Mouse (Mus musculus) heart, embryonic 12.5 days (tissue): ENCODE measurements around the gene Kcnj12. TPM values are rescaled to one million over a fixed set of nuclear protein-coding genes. Genes with fewer than 3 reads are reported as not detected.

Experiments
- ATAC-seq: fragments of 200-750 bp; cut with Nextera tagmentation; 2 replicates; pipeline ENCODE4 v1.8.0; 2017; ENCODE audit warnings: moderate TSS enrichment, moderate library complexity; ENCODE audit not compliant: insufficient number of reproducible peaks, low FRiP score
- H3K27ac ChIP-seq: fragments of 300-500 bp; sonication (generic); 2 replicates; pipeline ENCODE4 v1.5.1; 2016; ENCODE audit warnings: mild to moderate bottlenecking, moderate library complexity; ENCODE audit not compliant: poor library complexity, severe bottlenecking
- H3K27me3 ChIP-seq: fragments of 300-500 bp; sonication (generic); replicated peaks from 2 replicates; pipeline ENCODE4 v1.6.1; 2016; ENCODE audit warnings: mild to moderate bottlenecking, moderate library complexity
- H3K36me3 ChIP-seq: fragments of 300-500 bp; sonication (generic); 2 replicates; pipeline ENCODE4 v1.6.1; 2016; ENCODE audit warnings: mild to moderate bottlenecking, moderate library complexity
- H3K4me1 ChIP-seq: fragments of 300-500 bp; sonication (generic); replicated peaks from 2 replicates; pipeline ENCODE4 v1.6.1; 2016; ENCODE audit warnings: mild to moderate bottlenecking
- H3K4me2 ChIP-seq: fragments of 300-500 bp; sonication (generic); 2 replicates; pipeline ENCODE4 v1.6.1; 2016; ENCODE audit warnings: mild to moderate bottlenecking, moderate library complexity
- H3K4me3 ChIP-seq: fragments of 300-500 bp; sonication (generic); 2 replicates; pipeline ENCODE4 v1.5.1; 2016; ENCODE audit warnings: mild to moderate bottlenecking
- H3K9ac ChIP-seq: fragments of 300-500 bp; sonication (generic); 2 replicates; pipeline ENCODE4 v1.6.1; 2016; ENCODE audit warnings: mild to moderate bottlenecking, moderate library complexity
- H3K9me3 ChIP-seq: fragments of 300-500 bp; sonication (generic); replicated peaks from 2 replicates; pipeline ENCODE4 v1.6.1; 2016; ENCODE audit warnings: mild to moderate bottlenecking, moderate library complexity
- WGBS: fragments of 180-500 bp; shearing (Covaris S2); methylation state at CpG from one replicate; pipeline ENCODE4 v1.1.7; 2016; 5-methylcytosine and 5-hydroxymethylcytosine counted together
- polyA plus RNA-seq: library from polyadenylated mRNA; unstranded; fragments of >200 nt; fragmentation: Nextera tagmentation; extraction: Ambion mirVana; gene quantifications from 2 replicates; pipeline ENCODE4 v1.2.1, GENCODE M21; 2016

The Kcnj12 gene
- polyA plus RNA-seq, 1 experiment from 2014 or later = 3.8 TPM

- no peak overlapping the region for H3K9ac ChIP-seq
- H3K4me1 ChIP-seq = peaks cover 24% of the 10 kb centered on the region
- H3K36me3 ChIP-seq = no peaks in the 10 kb centered on the region
- no peak overlapping the region for H3K4me3 ChIP-seq
- 0 out of 2 replicates have a peak, but pooled peaks cover 3% of the 10 kb centered on the region for H3K27me3 ChIP-seq
- H3K4me2 ChIP-seq = no peak overlapping the region
- ATAC-seq = no peak
- no peaks in the 10 kb centered on the region for H3K9me3 ChIP-seq
- 70% methylated on average over 4 of the region's 4 CpGs for WGBS
- H3K27ac ChIP-seq = peak overlapping the region; percentile 30; the same call in 1 of the 2 replicates
Observed at GRCm38 (mm10) chr11:61060634-61061033, 38.3 kb downstream of the Kcnj12 start.

GRCm38 (mm10) chr11:61062548-61063461 is 40.4 kb downstream of the Kcnj12 start:
- H3K4me3 ChIP-seq = no peak overlapping the region
- WGBS = 80% methylated on average over 18 of the region's 18 CpGs
- H3K36me3 ChIP-seq = no peaks in the 10 kb centered on the region
- H3K9me3 ChIP-seq = no peaks in the 10 kb centered on the region
- H3K27ac ChIP-seq = no peak overlapping the region
- ATAC-seq = no peak
- no peak overlapping the region for H3K9ac ChIP-seq
- H3K4me1 ChIP-seq = peaks cover 24% of the 10 kb centered on the region
- no peak overlapping the region for H3K4me2 ChIP-seq
- H3K27me3 ChIP-seq = 0 out of 2 replicates have a peak, but pooled peaks cover 4% of the 10 kb centered on the region

GRCm38 (mm10) chr11:61063503-61063902 is 41.1 kb downstream of the Kcnj12 start:
- no peaks in the 10 kb centered on the region for H3K9me3 ChIP-seq

GRCm38 (mm10) chr11:61065620-61066019 is 43.3 kb downstream of the Kcnj12 start:
- 0 out of 2 replicates have a peak, but pooled peaks cover 4% of the 10 kb centered on the region for H3K27me3 ChIP-seq
- no peak overlapping the region for H3K4me2 ChIP-seq
- 0 out of 2 replicates have a peak, but pooled peaks cover 4% of the 10 kb centered on the region for H3K36me3 ChIP-seq
- no peaks in the 10 kb centered on the region for H3K9me3 ChIP-seq
- no peak overlapping the region for H3K9ac ChIP-seq
- H3K27ac ChIP-seq = no peak overlapping the region
- H3K4me1 ChIP-seq = peaks cover 21% of the 10 kb centered on the region
- H3K4me3 ChIP-seq = no peak overlapping the region
- no peak for ATAC-seq
- WGBS = 80% methylated on average over 6 of the region's 6 CpGs

More at GRCm38 (mm10) chr11:61063503-61063902, 41.1 kb downstream of the Kcnj12 start:
- no peaks in the 10 kb centered on the region for H3K36me3 ChIP-seq
- no peak overlapping the region for H3K27ac ChIP-seq
- WGBS = 84% methylated on average over 6 of the region's 6 CpGs
- H3K4me1 ChIP-seq = peaks cover 29% of the 10 kb centered on the region
- ATAC-seq = no peak
- H3K27me3 ChIP-seq = 0 out of 2 replicates have a peak, but pooled peaks cover 4% of the 10 kb centered on the region
- no peak overlapping the region for H3K4me2 ChIP-seq
- H3K4me3 ChIP-seq = no peak overlapping the region
- H3K9ac ChIP-seq = no peak overlapping the region

- no peak for ATAC-seq
- H3K27ac ChIP-seq = no peak overlapping the region
Observed at GRCm38 (mm10) chr11:61067133-61067835, 44.9 kb downstream of the Kcnj12 start.

GRCm38 (mm10) chr11:61068866-61069265 is 46.5 kb downstream of the Kcnj12 start:
- 0 out of 2 replicates have a peak, but pooled peaks cover 4% of the 10 kb centered on the region for H3K36me3 ChIP-seq
- H3K27me3 ChIP-seq = 0 out of 2 replicates have a peak, but pooled peaks cover 4% of the 10 kb centered on the region
- H3K9ac ChIP-seq = peak overlapping the region; percentile 20; the same call in 1 of the 2 replicates
- WGBS = 65% methylated on average over 10 of the region's 10 CpGs
- no peak for ATAC-seq
- H3K27ac ChIP-seq = 0 out of 2 replicates have a peak overlapping the region, but pooled peaks have one; percentile 11
- H3K9me3 ChIP-seq = no peaks in the 10 kb centered on the region
- peaks cover 26% of the 10 kb centered on the region for H3K4me1 ChIP-seq
- no peak overlapping the region for H3K4me3 ChIP-seq
- no peak overlapping the region for H3K4me2 ChIP-seq

More at GRCm38 (mm10) chr11:61067133-61067835, 44.9 kb downstream of the Kcnj12 start:
- peaks cover 26% of the 10 kb centered on the region for H3K4me1 ChIP-seq
- no peaks in the 10 kb centered on the region for H3K9me3 ChIP-seq
- 0 out of 2 replicates have a peak, but pooled peaks cover 4% of the 10 kb centered on the region for H3K36me3 ChIP-seq
- no peak overlapping the region for H3K4me2 ChIP-seq
- 79% methylated on average over 9 of the region's 9 CpGs for WGBS
- H3K4me3 ChIP-seq = no peak overlapping the region
- 0 out of 2 replicates have a peak, but pooled peaks cover 4% of the 10 kb centered on the region for H3K27me3 ChIP-seq
- H3K9ac ChIP-seq = no peak overlapping the region

- H3K9me3 ChIP-seq = no peaks in the 10 kb centered on the region
- H3K4me1 ChIP-seq = peaks cover 28% of the 10 kb centered on the region
- no peak overlapping the region for H3K4me3 ChIP-seq
- 0 out of 2 replicates have a peak, but pooled peaks cover 4% of the 10 kb centered on the region for H3K36me3 ChIP-seq
- H3K9ac ChIP-seq = no peak overlapping the region
- H3K4me2 ChIP-seq = no peak overlapping the region
- ATAC-seq = no peak
- WGBS = 95% methylated on average over 18 of the region's 18 CpGs
- H3K27me3 ChIP-seq = 0 out of 2 replicates have a peak, but pooled peaks cover 4% of the 10 kb centered on the region
- no peak overlapping the region for H3K27ac ChIP-seq
Observed at GRCm38 (mm10) chr11:61069645-61070044, 47.3 kb downstream of the Kcnj12 start.

GRCm38 (mm10) chr11:61074646-61075317 is 52.4 kb downstream of the Kcnj12 start:
- Histone ChIP-seq H3K9ac (no peak overlapping the region), H3K4me1 (peaks cover 34% of the 10 kb centered on the region), H3K27me3 (no peaks in the 10 kb centered on the region), H3K4me3 (no peak overlapping the region), H3K27ac (no peak overlapping the region), H3K9me3 (no peaks in the 10 kb centered on the region), H3K4me2 (no peak overlapping the region), H3K36me3 (no peaks in the 10 kb centered on the region)
- ATAC-seq = no peak
- WGBS = 80% methylated on average over 5 of the region's 5 CpGs

- Histone ChIP-seq H3K27me3 (no peaks in the 10 kb centered on the region), H3K4me2 (0 out of 2 replicates have a peak overlapping the region, but pooled peaks have one; percentile 9), H3K36me3 (no peaks in the 10 kb centered on the region), H3K9ac (0 out of 2 replicates have a peak overlapping the region, but pooled peaks have one; percentile 2), H3K9me3 (no peaks in the 10 kb centered on the region), H3K27ac (no peak overlapping the region), H3K4me1 (peaks cover 34% of the 10 kb centered on the region), H3K4me3 (no peak overlapping the region)
- WGBS = 37% methylated on average over 15 of the region's 15 CpGs
- ATAC-seq = peak; percentile 60; the same call in 1 of the 2 replicates
Observed at GRCm38 (mm10) chr11:61075361-61076326, 53.3 kb downstream of the Kcnj12 start.
